Mouse (Mus musculus) liver, postnatal 0 days (tissue): Measurements from ENCODE around the gene Pxylp1.

Experiments used
- CTCF ChIP-seq: sonication (generic); IDR thresholded peaks from 2 replicates; pipeline ENCODE4 v1.5.1; 2016; ENCODE audit warnings: antibody characterized with exemption, low read depth
- EP300 ChIP-seq: IDR thresholded peaks from 2 replicates; pipeline ENCODE4 v1.6.1; 2016; ENCODE audit warnings: antibody characterized with exemption, low read depth, mild to moderate bottlenecking

DNA sequence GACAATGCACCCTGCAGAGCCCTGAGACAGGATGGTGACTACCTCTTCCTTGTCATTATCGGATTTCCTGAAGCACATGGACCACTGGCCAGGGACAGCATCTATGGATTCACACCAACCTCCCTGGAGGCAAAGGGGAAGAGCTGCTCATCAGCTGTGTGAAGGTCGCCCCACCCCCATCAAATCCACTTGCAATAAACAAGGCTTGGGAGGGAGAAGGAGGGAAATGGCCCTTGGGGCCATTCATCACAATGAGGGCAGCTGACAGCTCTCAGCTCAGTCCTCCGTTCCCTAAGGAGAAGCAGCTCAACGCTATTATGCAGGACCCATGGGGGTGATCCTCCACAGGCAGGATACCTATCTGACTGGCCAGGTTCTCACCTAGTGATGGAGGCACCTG lies 14.0 kb downstream of the Pxylp1 start:
- no peak for TF ChIP-seq EP300
- no peak for TF ChIP-seq CTCF
